Mouse (Mus musculus) heart, postnatal 10 days (tissue): ENCODE results near the gene Fbxl7. TPM values are rescaled to one million over a fixed set of nuclear protein-coding genes. Genes with fewer than 3 reads are reported as not detected.
A peak's percentile ranks its signal among the peaks of the same experiment; 100 is the strongest.

Experiments
- DNase-seq, 2 experiments: peaks; one replicate each; pipeline ENCODE4 v3.0.0; 2021
- intact Hi-C: fragments of 180-260 bp; cut with DNase I; formaldehyde crosslinking; loops from one replicate; pipeline ENCODE4 v1.15.1; 2025
- total RNA-seq, 2 experiments: library from RNA; stranded (reverse); gene quantifications; 2 replicates each; pipeline ENCODE4 v1.2.3; 2021

Gene Fbxl7
- total RNA-seq: 1 to 10 TPM; 7.0 to 8.5 TPM

DNA sequence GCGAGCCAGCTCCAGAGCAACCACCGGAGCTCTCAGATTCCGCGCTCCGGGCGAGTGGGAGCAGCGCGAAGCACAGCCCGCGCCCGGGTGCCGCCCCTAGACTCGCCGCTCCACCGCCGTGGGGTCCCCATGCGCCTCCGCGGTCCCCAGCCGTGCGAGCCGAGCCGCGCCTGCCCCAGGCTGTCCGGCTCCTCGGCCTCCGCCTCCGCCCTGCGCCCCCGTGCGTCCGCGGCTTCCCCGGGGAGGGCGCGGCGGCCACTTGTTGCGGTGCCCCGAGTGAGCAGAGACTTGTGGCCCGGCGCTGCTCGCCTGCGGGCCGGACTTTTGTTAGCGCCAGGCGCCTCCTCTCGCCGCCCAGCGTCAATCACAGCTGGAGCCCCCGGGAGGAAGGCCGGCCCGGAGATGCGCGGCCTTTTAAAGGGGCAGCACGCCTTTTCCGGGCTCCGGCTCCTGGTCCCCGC is at the start of gene Fbxl7:
Gene Fbxl7, minus strand, starts transcription at position 330 of the 461 bp plus-strand sequence.
- peak; percentile 86 to 90 for DNase-seq
- intact Hi-C loops: loop anchor here (2.0 to 10.0 kb wide), 4 partner anchors 256 to 900 kb away; no protein-coding TSS in a partner anchor

GRCm38 (mm10) chr15:26922026-26922425 is 26.6 kb upstream of the Fbxl7 start:
- no peak for DNase-seq
- intact Hi-C loops: no loop called here

- intact Hi-C loops: no loop called here
Measured at GRCm38 (mm10) chr15:26913427-26913826, 18.0 kb upstream of the Fbxl7 start.

DNA sequence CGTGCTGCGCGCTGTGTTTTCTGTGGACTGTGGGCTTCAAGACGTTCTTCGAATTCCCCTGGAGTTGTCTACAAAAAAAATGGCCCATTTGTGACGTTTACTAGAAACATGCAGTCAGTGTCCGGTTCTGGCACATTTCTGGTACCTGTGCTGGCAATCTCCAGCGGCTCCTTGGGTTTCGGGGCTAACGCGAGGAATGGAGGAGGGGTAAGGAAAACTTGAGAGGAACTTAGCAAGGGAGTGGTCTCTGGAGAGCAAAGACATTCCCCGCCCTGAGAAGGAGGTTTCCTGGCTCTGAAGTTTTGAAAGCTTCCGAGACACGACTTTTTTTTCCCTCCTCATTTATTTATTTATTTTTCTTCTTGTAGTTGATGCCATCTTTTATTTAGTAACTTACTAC is 381 bp upstream of the Fbxl7 start:
- DNase-seq: peak in 1 of 2 experiments; percentile 46

More at GRCm38 (mm10) chr15:26913427-26913826, 18.0 kb upstream of the Fbxl7 start:
- no peak for DNase-seq

DNA sequence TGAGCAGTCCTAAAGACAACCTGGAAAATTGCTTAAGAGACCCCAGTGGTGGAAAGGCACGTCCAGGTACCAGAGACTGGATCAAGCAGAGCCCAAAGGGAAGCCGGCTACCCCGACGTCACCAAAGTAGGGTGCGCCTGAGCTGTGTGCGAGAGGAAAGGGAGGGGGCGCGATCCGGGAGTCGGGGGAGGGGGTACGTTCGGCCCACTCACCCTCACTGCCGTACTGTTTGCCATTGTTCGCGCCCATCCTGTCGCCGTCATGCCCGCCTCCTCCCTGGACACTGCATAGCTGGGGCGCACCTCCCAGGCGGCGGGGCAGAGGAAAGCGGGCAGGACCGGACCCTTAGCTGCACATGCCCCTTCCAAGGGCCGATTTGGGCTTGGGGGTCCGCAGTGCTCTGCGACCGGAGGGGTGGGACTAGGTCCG is 565 bp downstream of the Fbxl7 start:
- peak; percentile 44 to 50 for DNase-seq
- intact Hi-C loops: loop anchor here (2.0 to 10.0 kb wide), 5 partner anchors 63 to 900 kb away; no protein-coding TSS in a partner anchor

More for the DNA sequence above, 381 bp upstream of the Fbxl7 start:
- intact Hi-C loops: loop anchor here (2.0 to 10.0 kb wide), 4 partner anchors 257 to 901 kb away; no protein-coding TSS in a partner anchor

GRCm38 (mm10) chr15:26894031-26894655 is 1.2 kb downstream of the Fbxl7 start:
- peak; percentile 57 for DNase-seq
- intact Hi-C loops: loop anchor here (2.0 to 10.0 kb wide), 4 partner anchors 62 to 899 kb away; no protein-coding TSS in a partner anchor

GRCm38 (mm10) chr15:26893136-26893535 is 2.2 kb downstream of the Fbxl7 start:
- intact Hi-C loops: loop anchor here (5.0 to 10.0 kb wide), 3 partner anchors 61 to 898 kb away; no protein-coding TSS in a partner anchor
- no peak for DNase-seq

DNA sequence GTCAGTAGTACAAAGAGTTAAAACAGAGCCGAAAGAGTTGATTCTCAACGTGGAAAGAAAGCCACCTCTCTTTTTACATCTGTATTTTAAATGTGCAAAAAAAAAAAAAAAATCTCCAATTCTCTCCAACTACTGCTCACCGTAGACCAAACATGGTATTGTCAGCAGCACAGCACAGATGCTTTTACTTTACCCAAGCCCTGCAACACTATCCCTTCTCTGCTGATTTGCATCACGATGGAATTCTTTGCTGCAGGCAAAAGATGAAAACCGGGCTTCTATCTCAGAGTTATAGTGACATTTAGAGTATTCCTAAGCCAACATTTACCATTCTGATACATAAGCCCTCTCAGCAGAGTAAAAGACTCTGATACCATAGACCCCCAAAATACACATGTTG is 5.4 kb downstream of the Fbxl7 start:
- intact Hi-C loops: loop anchor here (5.0 to 10.0 kb wide), 3 partner anchors 58 to 895 kb away; no protein-coding TSS in a partner anchor

DNA sequence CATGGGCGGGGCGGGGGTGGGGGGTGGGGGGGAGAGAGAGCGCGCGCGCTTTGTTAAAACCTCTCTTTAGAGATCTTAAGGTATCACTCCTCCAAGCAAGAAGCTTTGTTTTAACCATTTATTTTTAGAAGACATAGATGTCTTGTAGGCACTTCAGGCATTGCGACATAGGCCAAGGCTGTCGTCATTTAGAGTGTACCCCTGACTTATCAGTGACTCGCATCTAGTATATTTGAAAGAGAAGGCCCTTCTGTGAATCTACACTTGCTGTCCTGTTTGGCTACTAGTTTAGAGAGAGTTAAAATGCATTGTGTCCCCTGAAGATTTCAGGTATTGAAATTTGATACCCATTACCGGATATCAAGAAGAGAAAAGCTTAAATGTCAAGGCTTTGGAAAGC is 7.2 kb downstream of the Fbxl7 start:
- no peak for DNase-seq

More for the DNA sequence above, 5.4 kb downstream of the Fbxl7 start:
- no peak for DNase-seq

DNA sequence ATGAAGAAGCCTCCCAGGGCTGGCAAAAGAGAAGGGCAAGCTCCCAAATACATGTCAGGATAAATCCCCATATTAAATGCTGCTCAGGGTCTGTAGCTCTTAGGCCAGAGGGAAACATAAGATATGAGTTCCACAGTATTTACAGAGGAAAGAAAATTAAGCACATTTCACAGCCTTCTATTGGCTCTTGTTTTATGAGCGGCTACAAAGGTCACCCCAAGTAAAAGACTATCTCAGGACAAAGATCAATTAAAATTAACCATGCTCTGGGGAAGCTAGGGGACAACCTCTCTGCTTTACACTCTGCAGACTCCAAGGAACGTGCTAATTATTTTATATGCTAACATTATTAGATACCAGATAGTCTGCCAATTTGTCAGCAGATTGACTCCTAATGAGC is 9.4 kb downstream of the Fbxl7 start:
- intact Hi-C loops: no loop called here
- no peak for DNase-seq

More for the DNA sequence above, 7.2 kb downstream of the Fbxl7 start:
- intact Hi-C loops: no loop called here

- intact Hi-C loops: no loop called here
- DNase-seq: no peak
Measured at GRCm38 (mm10) chr15:26880212-26880956, 15.0 kb downstream of the Fbxl7 start.

DNA sequence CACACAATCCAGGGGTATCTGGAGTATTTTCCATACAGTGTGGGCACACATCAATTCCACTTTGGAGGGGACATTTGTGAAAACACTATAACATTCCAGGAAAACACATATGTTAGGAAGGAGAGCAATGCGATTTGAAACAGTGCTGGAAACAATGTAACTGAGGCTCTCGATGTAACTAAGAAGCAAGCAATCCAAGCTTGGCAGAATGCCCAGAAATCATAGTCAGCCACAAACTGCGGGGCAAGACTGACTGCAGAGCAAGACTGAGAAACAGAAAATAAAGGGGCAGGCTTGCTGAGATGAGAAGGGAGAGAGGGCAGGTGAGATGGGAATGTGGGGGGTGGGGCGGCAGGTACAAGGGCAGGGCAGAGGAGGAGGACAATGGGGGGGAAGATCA is 19.7 kb downstream of the Fbxl7 start:
- DNase-seq: peak; percentile 81
- intact Hi-C loops: no loop called here

DNA sequence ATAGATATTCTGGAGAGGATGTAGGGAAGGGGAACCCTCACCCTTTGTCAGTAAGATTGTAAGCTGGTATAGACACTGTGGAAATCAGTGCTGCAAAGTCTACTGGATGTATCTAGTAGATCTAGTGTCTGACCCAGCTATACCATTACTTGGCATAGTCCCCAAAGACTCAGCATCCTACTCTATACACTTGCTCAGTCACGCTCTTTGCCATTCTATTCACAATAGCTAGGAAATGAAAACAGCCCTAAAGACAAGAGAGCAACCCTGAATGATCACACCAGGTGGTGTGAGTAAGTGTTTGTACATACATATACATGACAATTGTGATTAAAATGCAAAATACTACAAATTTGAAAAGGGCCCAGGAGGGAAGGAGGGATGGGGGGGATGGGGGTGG is 23.1 kb downstream of the Fbxl7 start:
- intact Hi-C loops: no loop called here

GRCm38 (mm10) chr15:26869197-26869596 is 26.2 kb downstream of the Fbxl7 start:
- DNase-seq: no peak
- intact Hi-C loops: no loop called here

More for the DNA sequence above, 23.1 kb downstream of the Fbxl7 start:
- no peak for DNase-seq

- intact Hi-C loops: no loop called here
- DNase-seq: no peak
Measured at GRCm38 (mm10) chr15:26867521-26867920, 27.9 kb downstream of the Fbxl7 start.

- intact Hi-C loops: no loop called here
- no peak for DNase-seq
Measured at GRCm38 (mm10) chr15:26862173-26862572, 33.2 kb downstream of the Fbxl7 start.

GRCm38 (mm10) chr15:26849626-26850025 is 45.8 kb downstream of the Fbxl7 start:
- intact Hi-C loops: no loop called here
- DNase-seq: peak; percentile 10 to 30

DNA sequence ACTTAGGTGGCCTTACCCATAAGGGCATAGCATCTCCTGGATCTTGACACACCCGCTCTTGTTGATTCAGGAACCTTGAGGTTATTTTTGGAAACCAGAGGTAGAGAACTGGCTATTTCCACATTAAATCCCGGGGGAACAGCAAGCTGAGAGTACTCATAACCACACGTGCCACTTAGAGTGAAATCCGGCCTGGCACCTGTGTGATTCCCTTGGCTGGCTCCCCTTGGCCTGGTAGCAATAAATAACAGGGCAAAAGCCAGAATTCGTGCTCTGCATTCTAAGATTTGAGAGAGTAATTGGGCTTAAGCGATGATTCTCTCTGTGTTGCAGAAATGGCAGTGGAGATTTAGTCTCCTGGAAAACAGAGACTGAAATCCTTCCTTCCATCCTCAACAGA is 53.2 kb downstream of the Fbxl7 start:
- intact Hi-C loops: no loop called here
- DNase-seq: peak in 1 of 2 experiments; percentile 6

DNA sequence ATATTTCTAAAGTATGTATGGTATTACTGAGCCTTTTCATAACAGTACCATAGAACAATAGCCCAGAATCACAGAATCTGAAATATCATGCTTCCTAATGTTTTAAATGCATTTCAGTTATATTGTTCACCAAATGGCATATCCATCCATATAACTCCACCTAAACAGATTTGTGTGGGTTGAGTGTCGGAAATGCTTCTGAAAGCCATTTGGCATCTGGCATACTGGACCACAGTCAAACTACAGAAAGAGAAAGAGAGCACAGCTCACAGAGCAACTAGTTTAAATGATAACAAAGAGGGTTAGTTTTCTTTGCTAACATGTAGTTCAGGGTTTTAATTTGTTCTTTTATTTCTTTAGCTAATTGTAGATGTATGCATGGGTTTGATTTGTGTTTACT is 57.0 kb downstream of the Fbxl7 start:
- no peak for DNase-seq
- intact Hi-C loops: no loop called here

DNA sequence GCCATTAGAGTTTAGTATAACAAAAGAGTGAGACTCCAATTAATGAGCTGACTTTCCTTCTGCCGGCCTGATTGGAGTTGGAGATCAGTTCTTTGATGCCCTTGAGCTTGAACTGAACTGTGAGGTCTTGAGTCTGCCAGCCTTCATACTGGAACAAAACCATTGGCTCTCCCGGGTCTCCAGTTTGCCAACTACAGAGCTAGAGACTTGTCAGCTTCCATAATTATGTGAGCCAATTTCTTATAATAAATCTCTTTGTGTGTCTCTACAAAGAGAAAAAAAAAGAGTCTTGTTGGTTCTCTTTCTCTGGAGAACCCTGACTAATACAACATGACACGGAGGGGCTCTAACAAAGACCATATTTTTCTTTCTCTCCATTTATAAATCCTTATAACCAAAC is 58.2 kb downstream of the Fbxl7 start:
- DNase-seq: no peak
- intact Hi-C loops: no loop called here

DNA sequence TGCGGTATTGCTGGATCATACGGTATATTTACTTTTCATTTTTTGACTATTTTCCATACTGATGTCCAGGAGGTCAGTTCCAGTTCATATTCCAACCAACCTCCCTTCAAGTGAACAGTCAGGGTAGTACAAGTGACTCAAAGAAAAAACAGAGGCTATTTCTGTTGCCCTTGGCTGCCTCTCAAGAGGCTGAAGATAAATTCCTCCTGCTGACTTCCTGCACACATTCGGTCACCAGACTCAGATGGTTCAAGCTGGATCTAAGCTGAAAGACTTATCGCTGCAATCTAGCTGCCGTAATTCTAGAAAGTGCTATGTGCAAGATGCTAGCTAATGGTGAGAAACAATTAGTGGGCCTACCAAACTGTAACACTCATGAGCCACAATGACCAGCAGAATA is 61.0 kb downstream of the Fbxl7 start:
- peak; percentile 24 to 31 for DNase-seq
- intact Hi-C loops: loop anchor here (5.0 kb wide), 1 partner anchor 58 kb away; no protein-coding TSS in a partner anchor
